Mouse (Mus musculus) olfactory bulb, adult 2 months (tissue): ENCODE data around the gene Zfp385a.

Experiments used
- CTCF ChIP-seq: fragments of 200-500 bp; IDR thresholded peaks from 2 replicates; pipeline ENCODE4 v1.5.1; 2012; ENCODE audit warnings: low read depth, mild to moderate bottlenecking, low read length, moderate library complexity; ENCODE audit not compliant: insufficient read depth
- POLR2A ChIP-seq: fragments of 200-500 bp; IDR thresholded peaks from 2 replicates; pipeline ENCODE4 v1.6.1; 2012; ENCODE audit warnings: mild to moderate bottlenecking, low read depth, low read length, moderate library complexity; ENCODE audit not compliant: insufficient read depth

DNA sequence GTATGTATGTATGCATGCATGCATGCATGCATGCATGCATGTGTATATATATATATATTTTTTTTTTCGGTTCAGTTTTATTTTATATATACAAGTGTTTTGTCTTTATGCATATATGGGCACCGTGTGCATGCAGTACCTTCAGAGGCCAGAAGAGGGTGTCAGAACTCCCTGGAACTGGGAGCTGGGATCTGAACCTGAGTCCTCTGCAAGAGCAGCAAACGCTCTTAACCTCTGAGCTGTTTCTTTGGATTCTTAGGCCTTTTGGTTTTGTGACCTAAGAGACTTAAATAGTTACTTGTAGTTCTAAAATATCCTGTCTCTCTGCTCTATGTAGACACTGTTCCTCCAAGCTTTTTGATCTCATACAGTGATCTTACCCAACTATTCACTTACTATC, 55.8 kb downstream of the Zfp385a start:
- no peak for TF ChIP-seq CTCF
- no peak for TF ChIP-seq POLR2A
